Mouse (Mus musculus): Measurements from ENCODE around the gene 1700028J19Rik.

The 1700028J19Rik gene

DNA sequence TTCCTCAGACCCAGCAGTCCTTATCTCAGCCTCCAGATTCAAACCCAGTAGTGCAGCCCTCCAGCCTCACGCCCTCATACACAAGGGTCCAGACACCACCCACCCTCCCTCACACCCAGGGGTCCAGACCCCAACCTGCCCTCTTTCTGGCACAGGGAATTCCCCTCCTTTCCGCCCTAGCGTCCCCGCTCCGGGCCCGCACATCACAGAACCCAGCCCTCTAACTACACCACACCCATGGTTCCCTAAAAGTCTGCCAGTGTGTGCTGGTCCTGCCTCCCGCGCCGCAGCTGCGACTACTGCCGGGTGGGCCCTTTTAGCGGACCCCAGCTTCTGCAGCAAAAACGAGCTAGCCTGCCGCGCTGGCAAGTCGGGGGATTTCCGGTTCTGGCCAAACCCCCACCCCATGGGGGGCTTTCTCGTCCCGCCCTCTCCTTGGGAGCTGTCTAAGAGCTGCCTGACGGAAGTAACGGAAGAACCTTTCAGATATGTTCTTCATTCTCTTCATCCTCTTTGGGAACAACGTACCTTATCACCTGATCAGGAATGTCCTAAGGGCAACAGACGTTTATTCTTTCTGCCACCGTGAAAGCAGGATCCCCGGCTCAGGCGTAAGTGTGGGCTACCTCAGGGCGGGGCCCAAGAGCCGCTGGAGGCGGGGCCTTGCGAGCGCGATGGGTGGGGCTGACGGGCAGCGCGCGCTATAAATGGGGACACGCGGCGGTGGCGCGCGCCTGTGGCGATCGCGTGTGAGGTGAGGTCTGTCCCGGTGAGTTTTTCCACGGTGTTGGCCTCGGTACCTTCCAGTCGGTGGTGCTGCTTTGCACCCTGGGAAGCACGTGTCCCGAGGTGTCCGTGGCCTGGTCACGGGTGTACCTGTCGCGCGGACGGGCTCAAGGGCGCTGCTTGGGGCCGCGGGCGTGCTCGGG, at the start of gene 1700028J19Rik, which contains the start of gene 2410002F23Rik:
Gene 1700028J19Rik, minus strand, starts transcription at position 641 of the 929 bp plus-strand sequence.
Gene 2410002F23Rik, plus strand, starts transcription at position 668 of the 929 bp plus-strand sequence.
- DNase-seq (ENCODE audit: low spot score in 2 of 2), result peak; percentile 84 to 94

DNA sequence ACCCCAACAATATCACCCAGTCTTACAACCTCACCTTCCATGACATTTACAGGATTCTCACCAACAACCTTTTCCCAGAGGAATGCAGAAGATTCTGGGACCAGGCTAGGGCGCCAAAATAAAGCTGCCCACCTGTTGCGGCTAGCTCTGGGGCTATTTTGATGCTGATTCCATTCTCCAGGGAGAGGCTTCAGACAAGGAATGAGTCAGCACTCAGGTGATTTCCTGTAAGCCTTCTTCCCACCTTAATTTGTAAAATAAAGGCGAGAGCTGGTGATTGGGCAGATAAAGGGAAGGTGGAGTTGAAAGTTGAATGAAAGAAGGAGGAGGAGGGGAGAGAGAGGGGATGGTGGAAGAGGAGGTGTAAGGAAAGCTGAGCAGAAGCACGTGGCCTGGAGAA, 44.9 kb upstream of the 1700028J19Rik start:
- DNase-seq (ENCODE audit: low spot score in 2 of 2), result no peak

DNA sequence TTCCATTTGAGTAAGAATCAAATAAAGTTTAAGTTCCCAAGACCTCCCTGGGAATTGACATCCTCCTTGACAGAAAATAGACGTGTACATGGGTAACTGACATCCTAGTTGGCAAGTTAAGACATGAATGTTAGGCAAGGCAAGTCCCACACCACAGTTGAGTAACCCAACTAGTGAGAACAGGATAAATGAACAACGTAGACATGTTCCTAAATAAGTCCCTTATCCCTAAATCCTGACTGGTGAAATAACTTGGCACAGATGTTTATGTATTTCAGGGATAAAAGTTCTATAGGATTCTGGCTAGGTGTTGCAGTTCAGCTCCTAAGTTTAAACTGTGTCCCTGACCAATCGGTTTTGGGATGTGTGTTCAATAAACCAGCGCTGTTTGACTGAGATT, 44.5 kb upstream of the 1700028J19Rik start:
- no peak for DNase-seq (ENCODE audit: low spot score in 2 of 2)

DNA sequence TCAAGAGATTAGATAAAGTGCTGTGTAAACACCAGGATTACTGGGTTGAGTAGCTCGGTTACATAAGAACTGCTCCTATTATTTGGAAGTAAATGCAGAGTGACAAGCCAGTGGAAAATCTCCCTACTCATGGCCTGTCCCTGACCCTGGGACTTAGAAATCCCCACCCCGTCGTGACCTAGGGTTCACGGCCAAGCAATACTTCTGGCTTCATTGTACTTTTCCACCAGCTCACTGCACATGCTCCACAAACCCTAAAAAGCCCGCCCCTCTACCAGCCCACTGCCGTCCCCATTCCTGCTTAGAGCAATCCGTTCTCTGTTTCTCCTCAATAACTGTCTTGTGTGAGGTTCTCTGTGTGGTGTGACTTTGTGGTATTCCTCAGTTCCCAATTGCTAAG, 41.3 kb upstream of the 1700028J19Rik start:
- no peak for DNase-seq (ENCODE audit: low spot score in 2 of 2)

DNA sequence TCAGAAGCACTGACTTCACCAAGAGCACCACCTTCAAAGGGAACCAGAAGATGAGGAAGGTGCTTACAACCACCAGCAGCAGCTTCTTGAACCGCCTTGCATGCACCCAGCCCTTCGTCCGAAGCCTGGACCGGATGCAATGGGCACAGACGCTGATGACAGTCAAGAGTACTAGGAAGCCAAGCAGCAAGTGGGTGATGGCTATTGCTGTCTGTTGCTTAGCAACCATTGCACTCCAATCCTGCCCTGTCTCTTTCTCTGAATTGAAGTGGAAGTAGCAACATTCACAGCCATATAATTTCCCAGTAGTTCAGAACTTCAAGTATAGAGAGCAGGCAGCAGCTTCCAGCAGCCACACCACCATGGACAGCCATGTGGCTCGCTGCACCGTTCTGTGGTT, 35.1 kb upstream of the 1700028J19Rik start:
- DNase-seq (ENCODE audit: low spot score in 2 of 2), result no peak

DNA sequence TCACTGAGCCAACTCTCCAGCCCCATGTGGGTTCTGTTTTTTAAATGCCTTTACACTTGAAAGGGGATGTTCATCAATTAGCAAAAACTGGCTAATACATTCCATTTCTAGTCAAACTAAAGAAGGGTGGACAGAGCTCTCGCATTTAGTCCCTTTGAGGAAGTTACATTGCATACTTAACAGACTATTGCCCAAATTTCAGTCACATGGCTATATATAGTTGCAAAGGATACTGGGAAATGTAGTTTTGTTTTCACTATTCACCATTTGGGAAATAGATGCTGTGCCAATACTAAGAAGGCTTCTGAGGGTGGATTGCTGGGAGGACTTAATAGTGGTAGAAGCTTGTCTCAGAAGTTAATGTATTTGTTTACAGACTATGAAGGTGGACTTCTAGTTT, 34.5 kb upstream of the 1700028J19Rik start:
- no peak for DNase-seq (ENCODE audit: low spot score in 2 of 2)

DNA sequence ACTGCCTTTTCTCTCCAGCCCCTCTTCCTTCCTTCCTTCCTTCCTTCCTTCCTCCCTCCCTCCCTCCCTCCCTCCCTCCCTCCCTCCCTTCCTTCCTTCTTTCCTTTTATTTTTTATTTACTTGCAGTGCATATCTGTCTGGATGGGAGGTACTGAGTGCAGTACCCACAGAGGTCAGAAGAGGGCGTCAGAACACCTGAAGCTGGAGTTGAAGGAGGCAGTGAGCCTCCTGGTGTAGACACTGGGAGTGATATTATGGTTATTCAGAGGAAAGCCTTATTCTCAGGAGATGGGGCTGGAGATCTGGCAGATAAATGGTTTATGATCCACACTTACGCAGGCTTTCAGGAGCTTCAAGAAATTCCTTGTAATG, 30.7 kb upstream of the 1700028J19Rik start:
- DNase-seq (ENCODE audit: low spot score in 2 of 2), result no peak

DNA sequence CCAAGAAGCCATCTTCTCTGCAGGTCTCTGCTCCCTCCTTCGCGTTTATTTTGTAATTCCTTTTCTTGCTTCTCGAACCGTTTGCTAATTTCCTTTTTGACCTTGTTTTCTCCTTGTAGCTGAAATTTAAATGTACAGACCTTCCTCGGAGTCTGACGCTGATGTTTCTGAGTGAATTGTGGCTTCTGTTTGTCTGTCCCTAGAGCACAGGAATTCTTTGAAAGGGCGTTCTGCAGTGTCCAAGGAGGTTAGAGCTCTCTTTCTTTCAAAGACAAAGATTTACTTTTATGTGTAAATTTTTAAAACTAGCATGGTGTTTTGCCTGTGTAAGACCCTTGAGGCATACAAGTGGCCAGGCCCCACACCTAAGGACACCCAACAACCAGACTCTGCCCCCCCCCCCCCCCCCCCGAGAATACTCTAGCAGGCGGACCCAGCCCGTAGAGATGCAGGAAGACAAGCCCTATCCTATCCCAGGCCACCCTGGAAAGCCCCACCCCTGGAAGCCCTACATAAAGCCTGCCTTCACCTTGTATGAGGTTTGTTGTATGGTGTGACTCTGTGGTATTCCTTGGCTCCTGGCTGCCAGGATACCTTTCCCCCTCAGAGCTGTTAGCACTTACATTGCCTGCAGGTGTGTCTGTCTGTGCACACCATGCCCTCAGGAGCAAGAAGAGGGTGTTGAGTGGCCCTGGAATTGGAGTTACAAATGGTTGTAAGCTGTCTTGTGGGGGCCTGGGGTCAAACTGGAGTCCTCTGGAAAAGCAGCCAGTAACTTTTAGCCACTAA, 30.2 kb upstream of the 1700028J19Rik start:
- DNase-seq (ENCODE audit: low spot score in 2 of 2), result no peak

DNA sequence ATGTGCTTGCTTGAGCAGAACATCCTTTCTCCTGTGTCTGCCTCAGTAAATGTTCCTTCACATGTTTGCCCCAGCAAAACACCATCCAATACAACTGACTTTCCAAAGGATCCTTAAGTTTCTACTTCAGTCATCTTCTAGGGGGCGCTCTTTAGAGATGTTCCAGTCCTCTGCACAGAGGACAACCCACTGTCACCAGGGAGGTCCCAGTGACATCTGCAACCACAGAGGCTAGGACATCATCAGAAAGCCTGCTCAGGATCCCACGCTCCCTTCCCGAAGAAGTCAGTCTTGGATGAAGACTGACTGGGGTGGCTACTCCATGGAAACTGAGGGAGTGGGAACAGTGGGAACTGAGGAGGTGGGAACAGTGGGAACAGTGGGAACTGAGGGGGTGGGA, 29.1 kb upstream of the 1700028J19Rik start:
- no peak for DNase-seq (ENCODE audit: low spot score in 2 of 2)

DNA sequence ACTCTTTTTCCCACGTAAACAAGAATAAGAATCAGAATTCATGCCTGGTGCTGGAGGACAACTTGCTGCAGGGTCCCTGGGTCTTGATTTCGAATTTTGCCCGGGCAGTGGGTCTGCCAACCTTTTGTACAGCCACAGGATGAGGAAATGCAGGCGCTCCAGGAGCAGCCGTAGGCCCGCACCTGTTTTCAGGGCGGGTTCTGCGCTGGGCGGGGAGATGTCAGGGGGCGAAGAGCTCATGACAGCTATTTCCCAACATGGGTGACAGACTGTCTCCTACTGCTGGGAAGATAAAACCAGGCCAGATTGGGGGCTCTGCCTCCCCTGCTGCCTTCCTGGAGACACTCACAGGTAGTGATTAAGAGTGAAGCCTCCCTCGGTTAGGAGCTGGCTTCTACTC, 27.6 kb upstream of the 1700028J19Rik start:
- DNase-seq (ENCODE audit: low spot score in 2 of 2), result no peak

DNA sequence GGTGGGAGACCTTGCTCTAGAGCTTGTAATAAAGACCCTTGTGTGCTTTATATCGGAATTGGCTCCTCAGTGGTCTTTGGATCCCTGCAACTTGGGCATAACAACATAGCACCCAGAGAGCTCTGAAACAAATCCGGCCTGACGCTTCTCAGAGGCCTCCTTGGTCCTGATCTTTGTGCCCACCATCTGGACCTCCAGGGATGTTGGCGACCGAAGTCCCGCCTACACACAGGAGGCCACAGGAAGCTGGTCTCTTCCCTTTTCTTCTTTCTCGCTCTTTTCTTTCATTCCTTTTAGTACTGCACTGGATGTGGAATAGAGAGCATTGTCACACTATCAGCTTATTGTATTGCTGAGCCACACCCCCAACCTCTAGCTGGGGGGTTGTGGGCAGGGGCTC, 27.0 kb upstream of the 1700028J19Rik start:
- no peak for DNase-seq (ENCODE audit: low spot score in 2 of 2)

DNA sequence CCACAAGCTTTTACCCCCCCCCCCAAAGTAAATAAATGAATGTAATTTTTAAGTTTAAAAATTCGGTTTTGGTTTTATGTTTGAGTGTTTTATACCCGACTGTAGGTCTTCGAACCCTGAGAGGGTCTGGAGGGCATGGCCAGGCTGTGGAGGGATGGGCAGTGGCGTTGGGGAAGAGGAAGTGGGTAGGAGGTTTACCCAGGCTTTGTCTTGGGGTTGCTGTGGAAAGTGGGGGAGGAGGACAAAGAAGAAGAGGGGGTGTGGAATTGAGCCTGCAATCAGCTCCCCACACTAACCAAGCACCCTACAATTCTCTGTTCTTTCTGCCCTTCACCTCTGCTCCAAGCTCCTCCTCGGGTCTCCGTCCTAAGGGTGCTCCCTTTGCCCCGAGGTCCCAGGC, 26.1 kb upstream of the 1700028J19Rik start:
- DNase-seq (ENCODE audit: low spot score in 2 of 2), result no peak

DNA sequence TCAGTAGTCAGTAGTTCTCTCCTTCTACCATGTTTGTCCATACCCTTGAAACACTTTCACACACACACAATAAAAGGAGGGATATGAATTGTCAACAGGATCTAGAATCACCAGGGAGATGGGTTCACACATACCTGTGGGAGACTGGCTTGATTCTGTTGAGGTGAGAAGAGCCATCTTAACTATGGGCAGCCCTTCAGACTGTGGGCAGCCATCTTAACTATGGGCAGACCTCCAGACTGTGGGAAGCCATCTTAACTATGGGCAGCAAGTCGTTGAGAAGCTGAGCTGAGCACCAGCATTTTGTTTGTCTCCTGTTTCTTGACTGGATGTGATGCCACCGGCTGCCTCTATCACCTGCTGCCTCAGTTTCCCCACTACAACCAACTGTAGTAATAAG, 24.8 kb upstream of the 1700028J19Rik start:
- no peak for DNase-seq (ENCODE audit: low spot score in 2 of 2)

DNA sequence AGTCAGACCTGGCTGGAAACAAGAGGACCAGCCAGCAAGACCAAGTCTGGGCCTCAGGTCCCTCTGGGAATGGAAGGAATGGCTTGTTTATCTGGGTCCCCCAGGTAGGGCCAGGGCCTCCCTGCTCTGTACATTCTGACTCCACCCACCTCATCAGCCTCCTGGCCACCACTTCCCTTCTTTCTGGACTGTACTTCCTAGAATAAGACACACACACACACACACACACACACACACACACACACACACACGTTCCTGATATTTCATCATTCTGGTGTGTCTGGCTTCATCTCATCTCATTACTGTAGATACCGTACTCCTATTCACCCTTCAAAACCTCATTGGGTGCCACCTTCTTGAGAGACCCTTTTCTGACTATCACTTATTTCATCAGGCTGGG, 22.9 kb upstream of the 1700028J19Rik start:
- DNase-seq (ENCODE audit: low spot score in 2 of 2), result no peak

DNA sequence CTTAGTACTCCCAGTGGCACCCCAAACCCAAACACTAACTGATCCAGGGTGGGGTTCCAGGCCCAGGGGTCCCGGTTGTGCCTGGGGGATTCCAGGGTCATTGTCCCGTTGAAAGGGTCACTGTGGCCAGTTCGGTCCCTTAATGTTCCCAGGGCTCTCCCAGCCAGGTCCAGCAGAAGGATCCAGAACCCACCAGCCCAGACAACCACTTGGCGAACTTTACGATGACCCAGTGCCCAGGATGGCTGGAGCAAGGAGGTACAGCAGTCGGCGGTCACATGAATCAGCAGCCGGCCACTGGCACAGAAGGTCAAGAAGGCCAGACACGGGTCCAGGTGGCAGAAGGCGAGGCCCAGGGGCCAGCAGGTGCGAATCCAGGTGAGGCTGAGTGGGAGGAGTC, 21.6 kb upstream of the 1700028J19Rik start:
- no peak for DNase-seq (ENCODE audit: low spot score in 2 of 2)

DNA sequence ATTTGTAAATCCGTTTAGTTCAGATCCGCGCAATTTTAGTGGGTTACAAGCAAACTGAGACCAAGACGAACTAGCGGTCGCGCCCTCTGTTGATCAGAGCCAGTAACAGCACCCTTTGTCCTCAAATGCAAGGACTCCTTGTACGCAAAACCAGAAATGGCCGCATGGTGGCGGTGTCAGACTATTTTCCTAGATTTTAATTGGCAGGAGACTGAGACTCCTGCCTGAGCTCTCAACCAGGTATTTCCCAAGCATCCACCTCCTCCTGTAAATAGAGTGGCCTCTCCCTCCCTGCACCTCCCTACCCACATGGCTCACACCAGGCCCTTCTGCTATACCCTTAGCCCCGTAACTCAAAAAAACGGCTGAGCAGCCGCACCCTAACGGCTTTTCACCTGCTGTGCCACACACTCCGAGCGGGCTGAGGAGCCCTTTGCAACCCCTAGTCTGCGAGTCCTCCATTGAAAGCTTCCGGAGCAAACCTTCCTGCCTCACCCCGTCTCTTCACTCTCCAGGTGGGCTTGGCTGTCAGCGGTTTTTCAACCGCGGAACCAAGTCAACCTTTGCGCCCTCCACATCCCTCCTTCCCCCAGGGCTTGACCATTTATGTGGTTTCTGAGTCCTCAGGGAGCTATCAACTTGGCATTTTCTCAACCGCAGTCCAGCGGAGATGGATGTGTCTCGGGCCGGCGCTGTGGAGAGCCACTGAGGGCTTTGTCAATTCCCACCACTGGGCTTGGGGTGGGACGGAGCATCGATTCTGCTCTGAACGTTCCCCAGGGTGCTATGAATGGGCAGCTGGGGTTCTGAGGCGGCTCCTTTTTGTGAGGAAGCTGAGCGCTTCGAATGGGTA, 16.5 kb upstream of the 1700028J19Rik start:
- DNase-seq (ENCODE audit: low spot score in 2 of 2), result peak; percentile 86 to 97

DNA sequence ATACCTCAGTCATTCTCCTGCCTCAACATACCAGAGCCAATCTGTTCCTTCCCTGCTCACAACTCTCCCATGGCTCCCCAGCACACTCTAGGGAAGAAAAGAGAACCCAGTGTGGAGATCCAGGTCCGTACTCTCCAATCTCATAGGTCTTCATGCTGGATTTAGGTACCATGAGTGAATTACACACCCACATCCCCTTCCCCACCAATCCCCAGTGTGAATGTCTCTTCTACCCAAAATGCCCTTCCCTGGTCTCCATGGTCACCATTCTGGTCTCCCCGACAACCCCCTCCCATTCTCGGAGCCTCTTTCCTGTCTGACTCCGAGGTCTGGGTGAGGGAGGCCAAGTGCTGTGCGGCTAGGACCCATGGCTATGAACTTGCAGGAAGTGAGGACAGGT, 14.7 kb upstream of the 1700028J19Rik start, which contains the start of gene Gm15517:
Gene Gm15517, plus strand, starts transcription at position 301 of the 400 bp plus-strand sequence.
- DNase-seq (ENCODE audit: low spot score in 2 of 2), result no peak

DNA sequence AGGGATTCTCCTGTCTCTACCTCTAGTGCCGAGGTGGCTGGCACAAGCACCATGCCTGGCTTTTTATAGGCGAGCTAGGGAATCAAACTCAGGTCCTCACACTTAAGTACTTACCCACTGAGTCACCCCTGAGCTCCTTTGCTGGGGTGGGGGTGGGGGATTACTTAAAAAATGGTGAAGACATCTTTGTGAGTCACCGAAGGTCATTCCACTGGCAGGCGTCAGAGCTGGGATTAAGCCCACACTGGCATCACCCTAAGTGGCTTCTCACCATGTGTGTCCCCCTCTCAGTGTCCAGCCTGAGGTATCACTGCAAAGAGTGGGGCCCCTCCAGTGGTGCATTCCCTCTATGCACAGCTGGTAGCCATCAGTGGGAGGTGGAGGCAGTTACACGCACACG, 13.9 kb upstream of the 1700028J19Rik start:
- DNase-seq (ENCODE audit: low spot score in 2 of 2), result no peak

DNA sequence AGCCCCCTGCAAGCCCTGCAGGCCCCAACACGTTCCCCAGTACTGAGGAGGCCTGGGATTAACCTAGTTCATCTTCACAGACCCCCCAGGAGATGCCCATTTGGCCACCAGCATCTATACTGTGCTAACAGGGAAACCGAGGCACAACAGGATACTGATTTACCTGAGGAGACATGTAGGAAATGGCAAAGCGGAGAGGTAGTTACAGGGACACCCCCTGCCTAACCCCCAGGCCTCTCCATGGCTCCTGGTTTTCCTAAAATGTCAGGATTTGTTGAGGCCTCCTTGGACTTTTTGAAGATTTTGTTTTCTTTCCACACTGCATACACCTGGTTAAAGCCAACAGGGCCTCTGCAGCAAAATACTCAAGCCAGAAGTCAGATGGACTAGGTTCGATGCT, 10.8 kb upstream of the 1700028J19Rik start, which contains the start of gene Acp4:
Gene Acp4, minus strand, starts transcription at position 101 of the 400 bp plus-strand sequence.
- DNase-seq (ENCODE audit: low spot score in 2 of 2), result no peak

DNA sequence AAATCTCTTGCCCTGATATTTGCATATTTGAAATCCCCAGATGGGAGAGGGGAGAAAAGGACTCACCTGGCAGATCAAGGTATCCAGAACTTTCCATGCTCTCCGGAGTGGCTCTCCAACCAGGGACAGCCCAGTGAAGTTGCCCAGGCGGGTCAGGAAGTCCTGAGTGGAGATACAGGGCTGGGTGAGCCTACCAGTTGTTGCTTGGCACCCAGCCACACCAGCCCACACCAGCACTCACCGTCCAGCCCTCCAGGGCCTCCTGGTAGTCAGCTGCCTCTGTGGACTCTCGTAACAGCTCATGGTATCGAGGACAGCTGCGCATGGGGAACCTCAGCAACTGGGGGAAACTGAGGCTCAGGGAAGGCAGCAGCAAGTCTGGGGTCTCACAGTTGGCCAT, 8.4 kb upstream of the 1700028J19Rik start:
- DNase-seq (ENCODE audit: low spot score in 2 of 2), result no peak

DNA sequence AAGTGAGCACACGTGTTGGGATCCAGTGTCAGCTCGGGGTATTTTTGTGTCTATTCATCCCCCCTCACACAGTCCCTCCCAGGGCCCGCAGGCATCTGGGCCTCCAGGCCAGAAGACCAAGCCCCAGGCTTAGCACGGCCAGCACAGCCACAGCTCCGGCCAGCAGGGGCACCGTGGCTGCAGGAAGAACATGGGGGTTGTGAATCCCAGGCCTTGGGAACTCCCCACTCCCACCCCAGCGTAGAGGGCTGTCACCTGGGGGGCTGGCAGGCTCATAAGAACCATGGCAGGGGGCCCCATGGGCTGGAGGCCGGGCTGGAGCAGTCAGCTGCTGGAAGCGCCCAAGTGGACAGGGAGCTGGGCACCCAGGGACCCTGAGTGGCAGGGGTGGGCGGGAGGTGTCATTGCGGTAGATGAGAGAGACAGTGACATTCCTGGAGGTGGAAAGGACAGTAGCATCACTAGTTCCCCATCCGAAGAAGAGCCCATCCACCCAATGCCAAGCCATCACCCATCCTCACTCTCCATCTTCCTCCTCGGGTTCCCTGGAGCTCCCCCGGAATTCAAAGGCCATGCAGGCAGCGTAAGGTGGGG, 6.6 kb upstream of the 1700028J19Rik start:
- DNase-seq (ENCODE audit: low spot score in 2 of 2), result no peak

All from urinary bladder, adult 18-20 months (tissue).